Mouse (Mus musculus) liver, postnatal 0 days (tissue): ENCODE data around the gene Gpank1.

Experiments used
- CTCF ChIP-seq: sonication (generic); IDR thresholded peaks from 2 replicates; pipeline ENCODE4 v1.5.1; 2016; ENCODE audit warnings: antibody characterized with exemption, low read depth
- EP300 ChIP-seq: IDR thresholded peaks from 2 replicates; pipeline ENCODE4 v1.6.1; 2016; ENCODE audit warnings: antibody characterized with exemption, low read depth, mild to moderate bottlenecking

- TF ChIP-seq CTCF (no peak), EP300 (no peak)
Measured at GRCm38 (mm10) chr17:35127017-35127416, 5.8 kb downstream of the Gpank1 start.
